Mouse (Mus musculus) liver, postnatal 0 days (tissue): Measurements from ENCODE around the gene Ldb3. TPM values are rescaled to one million over a fixed set of nuclear protein-coding genes. Genes with fewer than 3 reads are reported as not detected.

ENCODE experiments used
- ATAC-seq: fragments of 200-750 bp; cut with Nextera tagmentation; 2 replicates; pipeline ENCODE4 v1.8.0; 2017; ENCODE audit warnings: mild to moderate bottlenecking, moderate library complexity
- DNase-seq: peaks from one replicate; pipeline ENCODE4 v3.0.0-alpha.2; 2016
- H3K27ac ChIP-seq: fragments of 300-500 bp; sonication (generic); 2 replicates; pipeline ENCODE4 v1.5.1; 2014; ENCODE audit warnings: antibody characterized with exemption, moderate library complexity, mild to moderate bottlenecking, low read depth
- H3K27me3 ChIP-seq: fragments of 300-500 bp; sonication (generic); 2 replicates; pipeline ENCODE4 v1.6.1; 2014; ENCODE audit warnings: low read length, control low read depth, mixed read lengths; ENCODE audit not compliant: insufficient read depth
- H3K36me3 ChIP-seq: fragments of 300-500 bp; sonication (generic); replicated peaks from 2 replicates; pipeline ENCODE4 v1.6.1; 2014; ENCODE audit warnings: mild to moderate bottlenecking, control low read depth, low read length, moderate library complexity, mixed read lengths; ENCODE audit not compliant: insufficient read depth
- H3K4me1 ChIP-seq: fragments of 300-500 bp; sonication (generic); 2 replicates; pipeline ENCODE4 v1.6.1; 2014; ENCODE audit warnings: antibody characterized with exemption, mild to moderate bottlenecking, control low read depth; ENCODE audit not compliant: insufficient read depth
- H3K4me2 ChIP-seq: fragments of 300-500 bp; sonication (generic); 2 replicates; pipeline ENCODE4 v1.6.1; 2014; ENCODE audit warnings: low read depth, mild to moderate bottlenecking, low read length, moderate library complexity, mixed read lengths
- H3K4me3 ChIP-seq: fragments of 300-500 bp; sonication (generic); 2 replicates; pipeline ENCODE4 v1.5.1; 2014; ENCODE audit warnings: low read depth, low read length
- H3K9ac ChIP-seq: fragments of 300-500 bp; sonication (generic); replicated peaks from 2 replicates; pipeline ENCODE4 v1.6.1; 2014; ENCODE audit warnings: mild to moderate bottlenecking, moderate library complexity
- H3K9me3 ChIP-seq: fragments of 300-500 bp; sonication (generic); 2 replicates; pipeline ENCODE4 v1.6.1; 2016; ENCODE audit warnings: mild to moderate bottlenecking, control low read depth, low read length, mixed read lengths
- CTCF ChIP-seq: sonication (generic); IDR thresholded peaks from 2 replicates; pipeline ENCODE4 v1.5.1; 2016; ENCODE audit warnings: antibody characterized with exemption, low read depth
- EP300 ChIP-seq: IDR thresholded peaks from 2 replicates; pipeline ENCODE4 v1.6.1; 2016; ENCODE audit warnings: antibody characterized with exemption, low read depth, mild to moderate bottlenecking
- WGBS: fragments of 180-500 bp; shearing (Covaris S2); extraction: QIAGEN DNeasy Blood & Tissue Kit; methylation state at CpG from one replicate; pipeline ENCODE4 v1.1.7; 2014; ENCODE audit not compliant: insufficient replicate concordance; 5-methylcytosine and 5-hydroxymethylcytosine counted together
- polyA plus RNA-seq: library from polyadenylated mRNA; unstranded; fragments of >200 nt; fragmentation: Nextera tagmentation; extraction: Ambion mirVana; gene quantifications from 2 replicates; pipeline ENCODE4 v1.2.1, GENCODE M21; 2015

The Ldb3 gene
- polyA plus RNA-seq, 1 experiment from 2014 or later, result 0.26 TPM

GRCm38 (mm10) chr14:34503759-34504158 lies 84.7 kb downstream of the Ldb3 start:
- H3K4me3 ChIP-seq, result no peak overlapping the region
- DNase-seq, result no peak
- no peak for ATAC-seq
- H3K4me2 ChIP-seq, result no peak overlapping the region
- H3K9me3 ChIP-seq, result no peaks in the 10 kb centered on the region
- H3K27ac ChIP-seq, result no peak overlapping the region
- TF ChIP-seq CTCF (no peak), EP300 (no peak)
- H3K36me3 ChIP-seq, result no peaks in the 10 kb centered on the region
- no peak overlapping the region for H3K9ac ChIP-seq
- H3K27me3 ChIP-seq, result peaks cover 35% of the 10 kb centered on the region
- WGBS, result 63% methylated on average over 6 of the region's 6 CpGs
- H3K4me1 ChIP-seq, result peaks cover 8% of the 10 kb centered on the region; the same call in 1 of the 2 replicates

GRCm38 (mm10) chr14:34503325-34503647 lies 85.2 kb downstream of the Ldb3 start, which contains the start of gene Bmpr1a:
Gene Bmpr1a (minus strand): TSS chr14:34503341.
- Histone ChIP-seq H3K4me1 (peaks cover 8% of the 10 kb centered on the region; the same call in 1 of the 2 replicates), H3K9ac (peak within 1 kb of the TSS; percentile 83), H3K27ac (peak within 1 kb of the TSS; percentile 95), H3K36me3 (no peaks in the 10 kb centered on the region), H3K27me3 (peaks cover 35% of the 10 kb centered on the region), H3K4me3 (peak within 1 kb of the TSS; percentile 74), H3K9me3 (no peaks in the 10 kb centered on the region), H3K4me2 (peak within 1 kb of the TSS; percentile 81)
- 11% methylated on average over 15 of the region's 15 CpGs for whole genome bisulfite sequencing
- DNase-seq, result no peak
- TF ChIP-seq EP300 (no peak), CTCF (no peak)
- ATAC-seq, result no peak

- Histone ChIP-seq H3K4me2 (peak overlapping the region; percentile 81), H3K27me3 (peaks cover 35% of the 10 kb centered on the region), H3K27ac (peak overlapping the region; percentile 95), H3K4me1 (peaks cover 8% of the 10 kb centered on the region; the same call in 1 of the 2 replicates), H3K36me3 (no peaks in the 10 kb centered on the region), H3K9ac (peak overlapping the region; percentile 83), H3K4me3 (peak overlapping the region; percentile 74), H3K9me3 (no peaks in the 10 kb centered on the region)
- WGBS, result 3% methylated on average over 49 of the region's 115 CpGs
- TF ChIP-seq EP300, result no peak
- TF ChIP-seq CTCF, result no peak
- peak; percentile 91 for ATAC-seq
- DNase-seq, result peak; percentile 86
Observed at GRCm38 (mm10) chr14:34502475-34503324, 85.8 kb downstream of the Ldb3 start.

- Histone ChIP-seq H3K9me3 (no peaks in the 10 kb centered on the region), H3K4me3 (peak overlapping the region; percentile 74), H3K36me3 (no peaks in the 10 kb centered on the region), H3K4me2 (peak overlapping the region; percentile 81), H3K9ac (peak overlapping the region; percentile 83), H3K27me3 (peaks cover 35% of the 10 kb centered on the region), H3K4me1 (peaks cover 11% of the 10 kb centered on the region), H3K27ac (peak overlapping the region; percentile 95)
- WGBS, result under 1% methylated on average over 66 of the region's 77 CpGs
- no peak for TF ChIP-seq EP300
- TF ChIP-seq CTCF, result no peak
- DNase-seq, result peak; percentile 40
- peak; percentile 37 for ATAC-seq
Observed at GRCm38 (mm10) chr14:34501804-34502474, 86.5 kb downstream of the Ldb3 start.

- TF ChIP-seq EP300 (no peak), CTCF (no peak)
- no peak for DNase-seq
- no peak for ATAC-seq
- Histone ChIP-seq H3K4me1 (peaks cover 11% of the 10 kb centered on the region), H3K9ac (peak overlapping the region; percentile 83), H3K36me3 (no peaks in the 10 kb centered on the region), H3K4me3 (peak overlapping the region; percentile 74), H3K9me3 (no peaks in the 10 kb centered on the region), H3K27ac (peak overlapping the region; percentile 95), H3K4me2 (peak overlapping the region; percentile 81), H3K27me3 (peaks cover 35% of the 10 kb centered on the region)
- under 1% methylated on average over 16 of the region's 16 CpGs for WGBS
Observed at GRCm38 (mm10) chr14:34501447-34501803, 87.1 kb downstream of the Ldb3 start.

- Histone ChIP-seq H3K4me1 (peaks cover 11% of the 10 kb centered on the region), H3K27me3 (peaks cover 32% of the 10 kb centered on the region), H3K4me3 (no peak overlapping the region), H3K27ac (no peak overlapping the region), H3K36me3 (no peaks in the 10 kb centered on the region), H3K9me3 (no peaks in the 10 kb centered on the region), H3K9ac (no peak overlapping the region), H3K4me2 (no peak overlapping the region)
- no peak for TF ChIP-seq EP300
- TF ChIP-seq CTCF, result no peak
- ATAC-seq (no peak), DNase-seq (no peak)
- 27% methylated on average over 4 of the region's 4 CpGs for WGBS
Observed at GRCm38 (mm10) chr14:34500309-34500708, 88.2 kb downstream of the Ldb3 start.
